Mouse (Mus musculus): Measurements from ENCODE around the gene Mto1. TPM values are rescaled to one million over a fixed set of nuclear protein-coding genes. Genes with fewer than 3 reads are reported as not detected.
"Not testable (repeated sequence)": the region's sequence is repeated elsewhere in the genome, so short reads cannot be mapped to it uniquely, and the experiment has no call there.

The Mto1 gene
- polyA plus RNA-seq, 1 experiment from 2014 or later: 17.0 TPM

- H3K4me3 ChIP-seq (ENCODE audit: inconsistent target): no peak overlapping the region
- H3K36me3 ChIP-seq (ENCODE audit: inconsistent target): peaks cover 24% of the 10 kb centered on the region
- 3% methylated on average over 4 of the region's 4 CpGs for WGBS (ENCODE audit: missing documents)
- H3K79me2 ChIP-seq (ENCODE audit: inconsistent target): peaks cover 67% of the 10 kb centered on the region
- H3K27ac ChIP-seq: peak overlapping the region; percentile 80
Observed at GRCm38 (mm10) chr9:78451382-78451781, 3.4 kb downstream of the Mto1 start.

- Histone ChIP-seq H3K36me3 (ENCODE audit: inconsistent target) (peaks cover 72% of the 10 kb centered on the region), H3K4me3 (ENCODE audit: inconsistent target) (no peak overlapping the region), H3K79me2 (ENCODE audit: inconsistent target) (peaks cover 46% of the 10 kb centered on the region), H3K27ac (no peak overlapping the region)
- WGBS (ENCODE audit: missing documents): 95% methylated on average over 8 of the region's 8 CpGs
Observed at GRCm38 (mm10) chr9:78457026-78457425, 9.0 kb downstream of the Mto1 start.

GRCm38 (mm10) chr9:78463337-78463736, 15.3 kb downstream of the Mto1 start:
- H3K36me3 ChIP-seq (ENCODE audit: inconsistent target): peaks cover 55% of the 10 kb centered on the region
- 17% methylated on average over 4 of the region's 4 CpGs for WGBS (ENCODE audit: missing documents)
- H3K27ac ChIP-seq: peak overlapping the region; percentile 85
- H3K79me2 ChIP-seq (ENCODE audit: inconsistent target): peaks cover 3% of the 10 kb centered on the region; the same call in 1 of the 2 replicates
- no peak overlapping the region for H3K4me3 ChIP-seq (ENCODE audit: inconsistent target)

DNA sequence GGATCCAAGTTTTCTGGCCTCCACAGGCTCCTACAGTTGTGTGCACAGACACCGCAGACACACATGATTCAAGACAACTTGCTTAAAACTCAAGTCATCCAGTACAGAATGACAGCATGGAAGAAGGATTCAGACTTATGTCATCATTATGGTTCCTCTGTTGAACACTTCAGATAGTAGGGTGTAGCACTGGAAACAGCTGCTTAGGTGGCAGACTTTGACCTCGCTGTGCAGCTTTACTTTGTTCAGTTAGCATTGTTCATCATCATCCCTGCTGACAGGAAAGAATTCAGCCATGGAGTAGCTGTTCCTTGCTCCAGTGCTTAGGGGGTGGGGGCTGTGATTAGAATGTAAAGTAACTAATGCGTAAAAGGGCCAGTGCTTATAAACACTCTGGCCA, 17.7 kb downstream of the Mto1 start:
- WGBS (ENCODE audit: missing documents): 100% methylated on average over 3 of the region's 3 CpGs
- peaks cover 50% of the 10 kb centered on the region for H3K36me3 ChIP-seq (ENCODE audit: inconsistent target)
- no peak overlapping the region for H3K4me3 ChIP-seq (ENCODE audit: inconsistent target)
- H3K79me2 ChIP-seq (ENCODE audit: inconsistent target): peaks cover 3% of the 10 kb centered on the region; the same call in 1 of the 2 replicates
- no peak overlapping the region for H3K27ac ChIP-seq

DNA sequence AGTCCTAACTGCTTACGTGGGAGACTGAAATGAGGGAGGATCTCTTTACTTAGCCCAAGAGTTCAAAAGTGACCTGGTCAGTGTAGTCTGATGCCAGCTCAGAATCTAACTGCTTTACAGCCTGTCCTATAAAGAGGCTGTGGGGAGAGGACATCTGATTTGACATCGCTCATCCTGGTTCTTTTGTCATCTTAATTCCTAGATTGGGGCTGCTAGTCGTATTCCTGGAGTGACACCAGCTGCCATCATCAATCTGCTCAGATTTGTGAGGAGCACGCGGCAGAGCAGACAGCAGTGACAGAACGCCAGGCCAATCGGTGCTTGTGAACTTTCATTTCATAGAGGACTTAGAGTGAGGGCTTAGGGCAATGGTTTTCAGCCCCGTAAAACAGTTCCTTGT, 25.6 kb downstream of the Mto1 start:
- Histone ChIP-seq H3K27ac (no peak overlapping the region), H3K4me3 (ENCODE audit: inconsistent target) (no peak overlapping the region), H3K36me3 (ENCODE audit: inconsistent target) (peaks cover 48% of the 10 kb centered on the region), H3K79me2 (ENCODE audit: inconsistent target) (no peaks in the 10 kb centered on the region)
- 95% methylated on average over 8 of the region's 8 CpGs for WGBS (ENCODE audit: missing documents)

GRCm38 (mm10) chr9:78474270-78474669, 26.3 kb downstream of the Mto1 start:
- Histone ChIP-seq H3K27ac (no peak overlapping the region), H3K36me3 (ENCODE audit: inconsistent target) (peaks cover 43% of the 10 kb centered on the region), H3K79me2 (ENCODE audit: inconsistent target) (peaks cover 3% of the 10 kb centered on the region; the same call in 1 of the 2 replicates), H3K4me3 (ENCODE audit: inconsistent target) (no peak overlapping the region)
- 79% methylated on average over 2 of the region's 2 CpGs for WGBS (ENCODE audit: missing documents)

DNA sequence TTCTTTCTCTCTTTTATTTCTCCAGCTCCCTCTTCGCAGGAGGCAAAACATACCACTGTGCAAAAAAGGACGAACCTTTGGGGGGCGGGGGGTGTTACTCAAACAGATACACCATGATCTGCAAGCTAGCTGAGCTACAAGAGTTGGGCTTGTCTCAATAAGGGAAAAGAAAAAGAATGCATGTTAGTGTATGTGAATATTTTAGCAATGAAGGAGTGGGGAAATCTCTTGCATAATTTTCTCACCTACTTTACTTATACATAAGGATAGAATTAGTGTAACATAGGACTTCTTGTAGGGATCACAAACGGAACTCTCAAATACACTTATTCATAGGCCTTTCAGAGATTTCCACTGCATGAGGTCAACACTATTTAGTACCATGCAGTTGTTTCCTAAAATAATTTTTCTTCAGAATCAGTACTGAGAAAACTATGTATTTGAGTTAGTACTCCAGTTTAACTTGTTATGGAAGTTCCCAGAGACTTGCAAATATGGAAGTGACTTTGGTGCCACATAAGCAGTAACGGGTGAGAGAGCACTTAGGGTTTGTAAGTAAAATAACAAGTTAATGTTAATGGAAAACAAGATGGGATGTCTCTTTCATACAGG, 26.9 kb downstream of the Mto1 start:
- WGBS (ENCODE audit: missing documents): 84% methylated on average over 5 of the region's 5 CpGs
- Histone ChIP-seq H3K4me3 (ENCODE audit: inconsistent target) (no peak overlapping the region), H3K36me3 (ENCODE audit: inconsistent target) (peaks cover 46% of the 10 kb centered on the region), H3K79me2 (ENCODE audit: inconsistent target) (peaks cover 7% of the 10 kb centered on the region), H3K27ac (no peak overlapping the region)

DNA sequence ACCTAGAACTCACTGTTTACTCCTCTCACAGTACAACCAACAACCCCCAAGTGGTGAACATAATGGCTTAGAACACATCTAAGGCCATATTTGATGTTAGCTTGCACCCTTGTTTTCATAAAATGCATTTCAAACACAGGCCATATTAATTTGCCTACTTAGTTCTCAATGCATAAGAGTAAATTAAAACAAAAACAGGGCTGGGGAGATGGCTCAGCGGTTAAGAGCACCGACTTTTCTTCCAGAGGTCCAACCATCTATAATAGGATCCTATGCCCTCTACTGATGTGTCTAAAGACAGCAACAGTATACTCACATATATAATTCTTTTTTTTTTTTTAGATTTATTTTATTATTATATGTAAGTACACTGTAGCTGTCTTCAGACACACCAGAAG, 27.4 kb downstream of the Mto1 start:
- no peak overlapping the region for H3K4me3 ChIP-seq (ENCODE audit: inconsistent target)
- no peak overlapping the region for H3K27ac ChIP-seq
- WGBS (ENCODE audit: missing documents): 94% methylated on average over 2 of the region's 2 CpGs
- peaks cover 11% of the 10 kb centered on the region for H3K79me2 ChIP-seq (ENCODE audit: inconsistent target)
- peaks cover 43% of the 10 kb centered on the region for H3K36me3 ChIP-seq (ENCODE audit: inconsistent target)

GRCm38 (mm10) chr9:78475873-78476272, 27.9 kb downstream of the Mto1 start:
- Histone ChIP-seq H3K4me3 (ENCODE audit: inconsistent target) (no peak overlapping the region), H3K27ac (no peak overlapping the region), H3K79me2 (ENCODE audit: inconsistent target) (peaks cover 16% of the 10 kb centered on the region), H3K36me3 (ENCODE audit: inconsistent target) (peaks cover 38% of the 10 kb centered on the region)
- WGBS (ENCODE audit: missing documents): 84% methylated on average over 4 of the region's 4 CpGs

DNA sequence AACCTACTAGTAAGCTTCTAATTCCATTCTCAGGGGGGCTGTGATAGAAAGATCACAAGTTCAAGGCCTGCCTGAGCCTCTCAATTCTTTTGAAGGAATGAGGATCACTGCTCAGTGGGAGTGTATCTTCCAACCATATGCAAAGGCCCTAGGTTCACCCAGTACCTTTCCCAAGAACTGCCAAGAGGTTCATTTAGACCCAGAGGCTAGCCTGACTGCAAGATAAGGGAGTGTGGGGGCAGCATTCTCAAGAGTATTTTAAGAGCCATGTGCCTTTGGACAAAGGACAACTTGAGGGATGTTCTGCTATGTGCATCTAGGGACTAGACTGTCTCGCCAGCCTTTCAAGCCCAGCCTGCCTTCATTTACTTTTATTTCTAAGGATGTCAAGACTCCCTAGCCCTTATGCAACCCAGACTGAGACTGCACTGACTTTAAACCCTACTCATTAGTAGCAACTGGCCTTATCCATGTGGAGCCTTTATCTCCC, 28.6 kb downstream of the Mto1 start:
- Histone ChIP-seq H3K27ac (no peak overlapping the region), H3K79me2 (ENCODE audit: inconsistent target) (peaks cover 20% of the 10 kb centered on the region), H3K4me3 (ENCODE audit: inconsistent target) (no peak overlapping the region), H3K36me3 (ENCODE audit: inconsistent target) (peaks cover 38% of the 10 kb centered on the region)
- 67% methylated on average over 1 of the region's 1 CpGs for WGBS (ENCODE audit: missing documents)

- H3K36me3 ChIP-seq (ENCODE audit: inconsistent target): peaks cover 38% of the 10 kb centered on the region
- no peak overlapping the region for H3K4me3 ChIP-seq (ENCODE audit: inconsistent target)
- peaks cover 20% of the 10 kb centered on the region for H3K79me2 ChIP-seq (ENCODE audit: inconsistent target)
- 46% methylated on average over 5 of the region's 5 CpGs for WGBS (ENCODE audit: missing documents)
- H3K27ac ChIP-seq: no peak overlapping the region
Observed at GRCm38 (mm10) chr9:78477021-78477551, 29.1 kb downstream of the Mto1 start.

GRCm38 (mm10) chr9:78478009-78478605, 30.1 kb downstream of the Mto1 start:
- Histone ChIP-seq H3K36me3 (ENCODE audit: inconsistent target) (peaks cover 33% of the 10 kb centered on the region), H3K79me2 (ENCODE audit: inconsistent target) (peaks cover 20% of the 10 kb centered on the region)
- 88% methylated on average over 1 of the region's 1 CpGs for WGBS (ENCODE audit: missing documents)
- H3K27ac ChIP-seq; H3K4me3 ChIP-seq (ENCODE audit: inconsistent target): not testable (repeated sequence)

GRCm38 (mm10) chr9:78479308-78479707, 31.3 kb downstream of the Mto1 start:
- 46% methylated on average over 4 of the region's 8 CpGs for WGBS (ENCODE audit: missing documents)
- H3K27ac ChIP-seq; H3K4me3 ChIP-seq (ENCODE audit: inconsistent target): not testable (repeated sequence)
- Histone ChIP-seq H3K79me2 (ENCODE audit: inconsistent target) (peaks cover 20% of the 10 kb centered on the region), H3K36me3 (ENCODE audit: inconsistent target) (peaks cover 24% of the 10 kb centered on the region)

DNA sequence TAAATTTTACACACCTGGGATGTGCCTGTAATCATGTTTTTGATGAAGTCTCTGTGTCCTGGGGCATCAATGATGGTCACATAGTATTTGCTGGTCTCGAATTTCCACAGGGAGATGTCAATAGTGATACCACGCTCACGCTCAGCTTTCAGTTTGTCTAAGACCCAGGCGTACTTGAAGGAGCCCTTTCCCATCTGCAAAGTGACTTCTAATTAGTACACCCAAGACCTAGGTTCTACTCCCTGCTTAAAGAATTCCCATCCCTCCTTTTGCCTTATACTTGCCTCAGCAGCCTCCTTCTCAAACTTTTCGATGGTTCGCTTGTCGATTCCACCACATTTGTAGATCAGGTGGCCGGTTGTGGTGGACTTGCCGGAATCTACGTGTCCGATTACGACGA, 32.2 kb downstream of the Mto1 start:
- 20% methylated on average over 1 of the region's 13 CpGs for WGBS (ENCODE audit: missing documents)
- Histone ChIP-seq H3K27ac (peak overlapping the region; percentile 86), H3K4me3 (ENCODE audit: inconsistent target) (peak overlapping the region; percentile 67), H3K36me3 (ENCODE audit: inconsistent target) (peaks cover 24% of the 10 kb centered on the region), H3K79me2 (ENCODE audit: inconsistent target) (peaks cover 20% of the 10 kb centered on the region)

- H3K36me3 ChIP-seq (ENCODE audit: inconsistent target): peaks cover 24% of the 10 kb centered on the region
- peak overlapping the region; percentile 86 for H3K27ac ChIP-seq
- 0% methylated on average over 46 of the region's 46 CpGs for WGBS (ENCODE audit: missing documents)
- H3K4me3 ChIP-seq (ENCODE audit: inconsistent target): peak overlapping the region; percentile 67
- peaks cover 20% of the 10 kb centered on the region for H3K79me2 ChIP-seq (ENCODE audit: inconsistent target)
Observed at GRCm38 (mm10) chr9:78480706-78481358, 32.8 kb downstream of the Mto1 start.
